Mouse (Mus musculus): ENCODE data around the gene Phactr2.

DNA sequence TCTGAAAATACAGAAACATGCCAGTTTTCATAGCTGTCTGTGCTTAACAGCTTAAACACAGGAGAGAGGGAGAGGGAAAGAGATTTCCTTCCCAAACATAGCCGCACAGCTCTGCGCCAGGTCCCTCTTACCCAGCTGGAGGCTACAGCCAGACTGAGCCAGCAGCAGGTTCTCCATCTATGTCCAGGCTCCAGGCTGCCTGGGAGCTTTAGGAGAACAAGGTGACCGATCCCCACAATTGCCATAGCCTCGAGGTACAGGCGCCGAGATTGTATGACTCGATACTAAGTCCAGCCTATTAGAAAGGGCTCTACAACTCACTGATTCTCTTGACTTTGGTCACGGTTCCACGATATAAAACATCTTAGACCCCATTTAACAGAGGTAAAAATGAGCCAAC lies 37.2 kb downstream of the Phactr2 start:
- TF ChIP-seq CTCF (IDR thresholded peaks at IDR 0.05; ENCODE audit: extremely low read depth, insufficient read depth, low read length) (no peak), POLR2A (IDR thresholded peaks at IDR 0.05; ENCODE audit: extremely low read depth, insufficient read depth, low read length) (no peak)

Data from cortical plate, adult 2 months (tissue).